Mouse (Mus musculus): Measurements from ENCODE around the gene Lrrc20. TPM values are rescaled to one million over a fixed set of nuclear protein-coding genes. Genes with fewer than 3 reads are reported as not detected.

Gene Lrrc20
- 11.2 and 15.5 TPM in 2 replicates for total RNA-seq (2014; rRNA removed)
- polyA plus RNA-seq (2015; fragmentation: Nextera tagmentation; extraction: Ambion mirVana) = 8.1 and 8.3 TPM in 2 replicates

GRCm38 (mm10) chr10:61475594-61476439 lies at the start of gene Lrrc20:
Lrrc20 (plus strand) TSS chr10:61475801.
- peak; percentile 96 for ATAC-seq (ENCODE audit: low FRiP score)
- H3K9ac ChIP-seq (replicated peaks; ENCODE audit: low read length, poor library complexity, severe bottlenecking) = peak within 1 kb of the TSS; percentile 68
- H3K4me3 ChIP-seq (ENCODE audit: low read depth, low read length) = peak within 1 kb of the TSS; percentile 80
- H3K4me2 ChIP-seq (ENCODE audit: low read depth, low read length, poor library complexity, severe bottlenecking) = peak within 1 kb of the TSS; percentile 96
- TF ChIP-seq CTCF (IDR thresholded peaks at IDR 0.05) = peak; percentile 31
- no peaks in the 10 kb centered on the region for H3K9me3 ChIP-seq (ENCODE audit: low read length)
- no peak within 1 kb of the TSS for H3K27ac ChIP-seq (ENCODE audit: low read depth, low read length)
- no peaks in the 10 kb centered on the region for H3K4me1 ChIP-seq (ENCODE audit: insufficient read depth, low read length)
- DNase-seq (ENCODE audit: low spot score) = peak; percentile 95
- under 1% methylated on average over 66 of the region's 70 CpGs for WGBS
- H3K27me3 ChIP-seq (ENCODE audit: insufficient read depth, low read length) = no peaks in the 10 kb centered on the region
- no peaks in the 10 kb centered on the region for H3K36me3 ChIP-seq (ENCODE audit: insufficient read depth, low read length)

GRCm38 (mm10) chr10:61426251-61426757 lies 49.3 kb upstream of the Lrrc20 start:
- Histone ChIP-seq H3K4me1 (ENCODE audit: insufficient read depth, low read length) (peaks cover 6% of the 10 kb centered on the region; the same call in 1 of the 2 replicates), H3K36me3 (ENCODE audit: insufficient read depth, low read length) (peaks cover 13% of the 10 kb centered on the region), H3K27ac (ENCODE audit: low read depth, low read length) (no peak overlapping the region), H3K4me2 (ENCODE audit: low read depth, low read length, poor library complexity, severe bottlenecking) (no peak overlapping the region), H3K9ac (replicated peaks; ENCODE audit: low read length, poor library complexity, severe bottlenecking) (no peak overlapping the region), H3K4me3 (ENCODE audit: low read depth, low read length) (no peak overlapping the region), H3K27me3 (ENCODE audit: insufficient read depth, low read length) (no peaks in the 10 kb centered on the region), H3K9me3 (ENCODE audit: low read length) (no peaks in the 10 kb centered on the region)
- DNase-seq (ENCODE audit: low spot score) = no peak
- ATAC-seq (ENCODE audit: low FRiP score) = no peak
- TF ChIP-seq CTCF (IDR thresholded peaks at IDR 0.05) = no peak
- WGBS = 56% methylated on average over 2 of the region's 2 CpGs

- no peak for ATAC-seq (ENCODE audit: low FRiP score)
- Histone ChIP-seq H3K27me3 (ENCODE audit: insufficient read depth, low read length) (no peaks in the 10 kb centered on the region), H3K9ac (replicated peaks; ENCODE audit: low read length, poor library complexity, severe bottlenecking) (no peak overlapping the region), H3K9me3 (ENCODE audit: low read length) (no peaks in the 10 kb centered on the region), H3K4me3 (ENCODE audit: low read depth, low read length) (no peak overlapping the region), H3K4me2 (ENCODE audit: low read depth, low read length, poor library complexity, severe bottlenecking) (no peak overlapping the region), H3K27ac (ENCODE audit: low read depth, low read length) (no peak overlapping the region), H3K4me1 (ENCODE audit: insufficient read depth, low read length) (peaks cover 6% of the 10 kb centered on the region; the same call in 1 of the 2 replicates), H3K36me3 (ENCODE audit: insufficient read depth, low read length) (peaks cover 20% of the 10 kb centered on the region)
- no peak for DNase-seq (ENCODE audit: low spot score)
- 87% methylated on average over 6 of the region's 6 CpGs for WGBS
- TF ChIP-seq CTCF (IDR thresholded peaks at IDR 0.05) = no peak
Observed at GRCm38 (mm10) chr10:61427951-61428350, 47.6 kb upstream of the Lrrc20 start.

GRCm38 (mm10) chr10:61428416-61428815 lies 47.2 kb upstream of the Lrrc20 start:
- DNase-seq (ENCODE audit: low spot score) (no peak), ATAC-seq (ENCODE audit: low FRiP score) (no peak)
- no peaks in the 10 kb centered on the region for H3K9me3 ChIP-seq (ENCODE audit: low read length)
- H3K4me2 ChIP-seq (ENCODE audit: low read depth, low read length, poor library complexity, severe bottlenecking) = no peak overlapping the region
- peaks cover 6% of the 10 kb centered on the region; the same call in 1 of the 2 replicates for H3K4me1 ChIP-seq (ENCODE audit: insufficient read depth, low read length)
- no peak overlapping the region for H3K27ac ChIP-seq (ENCODE audit: low read depth, low read length)
- no peaks in the 10 kb centered on the region for H3K27me3 ChIP-seq (ENCODE audit: insufficient read depth, low read length)
- TF ChIP-seq CTCF (IDR thresholded peaks at IDR 0.05) = no peak
- H3K9ac ChIP-seq (replicated peaks; ENCODE audit: low read length, poor library complexity, severe bottlenecking) = no peak overlapping the region
- H3K36me3 ChIP-seq (ENCODE audit: insufficient read depth, low read length) = peaks cover 25% of the 10 kb centered on the region
- 55% methylated on average over 4 of the region's 4 CpGs for WGBS
- no peak overlapping the region for H3K4me3 ChIP-seq (ENCODE audit: low read depth, low read length)

- H3K4me3 ChIP-seq (ENCODE audit: low read depth, low read length) = no peak overlapping the region
- WGBS = 91% methylated on average over 5 of the region's 5 CpGs
- no peaks in the 10 kb centered on the region for H3K27me3 ChIP-seq (ENCODE audit: insufficient read depth, low read length)
- H3K36me3 ChIP-seq (ENCODE audit: insufficient read depth, low read length) = peaks cover 29% of the 10 kb centered on the region
- no peak overlapping the region for H3K27ac ChIP-seq (ENCODE audit: low read depth, low read length)
- no peak overlapping the region for H3K4me2 ChIP-seq (ENCODE audit: low read depth, low read length, poor library complexity, severe bottlenecking)
- peaks cover 6% of the 10 kb centered on the region; the same call in 1 of the 2 replicates for H3K4me1 ChIP-seq (ENCODE audit: insufficient read depth, low read length)
- ATAC-seq (ENCODE audit: low FRiP score) (no peak), DNase-seq (ENCODE audit: low spot score) (no peak)
- H3K9me3 ChIP-seq (ENCODE audit: low read length) = no peaks in the 10 kb centered on the region
- no peak for TF ChIP-seq CTCF (IDR thresholded peaks at IDR 0.05)
- H3K9ac ChIP-seq (replicated peaks; ENCODE audit: low read length, poor library complexity, severe bottlenecking) = no peak overlapping the region
Observed at GRCm38 (mm10) chr10:61429043-61429442, 46.6 kb upstream of the Lrrc20 start.

GRCm38 (mm10) chr10:61431375-61431774 lies 44.2 kb upstream of the Lrrc20 start:
- Histone ChIP-seq H3K4me3 (ENCODE audit: low read depth, low read length) (no peak overlapping the region), H3K4me1 (ENCODE audit: insufficient read depth, low read length) (no peaks in the 10 kb centered on the region), H3K27ac (ENCODE audit: low read depth, low read length) (no peak overlapping the region), H3K36me3 (ENCODE audit: insufficient read depth, low read length) (peaks cover 38% of the 10 kb centered on the region), H3K9me3 (ENCODE audit: low read length) (no peaks in the 10 kb centered on the region), H3K27me3 (ENCODE audit: insufficient read depth, low read length) (no peaks in the 10 kb centered on the region), H3K9ac (replicated peaks; ENCODE audit: low read length, poor library complexity, severe bottlenecking) (no peak overlapping the region), H3K4me2 (ENCODE audit: low read depth, low read length, poor library complexity, severe bottlenecking) (no peak overlapping the region)
- DNase-seq (ENCODE audit: low spot score) (no peak), ATAC-seq (ENCODE audit: low FRiP score) (no peak)
- no peak for TF ChIP-seq CTCF (IDR thresholded peaks at IDR 0.05)
- 90% methylated on average over 9 of the region's 9 CpGs for WGBS
